Mouse (Mus musculus): Measurements from ENCODE around the gene Krtap13-1. TPM values are rescaled to one million over a fixed set of nuclear protein-coding genes. Genes with fewer than 3 reads are reported as not detected.

Gene Krtap13-1
- not detected in 2 replicates for polyA plus RNA-seq (2015; fragmentation: Nextera tagmentation; extraction: Ambion mirVana)

GRCm38 (mm10) chr16:88728812-88729275, at the start of gene Krtap13-1:
Krtap13-1 (plus strand) TSS chr16:88728862.
- Histone ChIP-seq H3K36me3 (ENCODE audit: control insufficient read depth, insufficient read depth, low read length) (no peaks in the 10 kb centered on the region), H3K4me3 (replicated peaks; ENCODE audit: low read length) (no peak within 1 kb of the TSS), H3K4me2 (ENCODE audit: low read depth, low read length) (no peak within 1 kb of the TSS), H3K27me3 (ENCODE audit: control insufficient read depth, insufficient read depth, low read length) (no peaks in the 10 kb centered on the region), H3K9ac (ENCODE audit: low read length) (no peak within 1 kb of the TSS), H3K4me1 (ENCODE audit: control insufficient read depth, insufficient read depth, low read length) (no peaks in the 10 kb centered on the region), H3K9me3 (replicated peaks; ENCODE audit: control insufficient read depth, low read length) (no peaks in the 10 kb centered on the region), H3K27ac (ENCODE audit: low read length) (no peak within 1 kb of the TSS)
- WGBS: 76% methylated on average over 4 of the region's 4 CpGs
- ATAC-seq (ENCODE audit: insufficient read depth, low FRiP score): no peak

- ATAC-seq (ENCODE audit: insufficient read depth, low FRiP score): no peak
- Histone ChIP-seq H3K9ac (ENCODE audit: low read length) (no peak overlapping the region), H3K4me3 (replicated peaks; ENCODE audit: low read length) (no peak overlapping the region), H3K4me1 (ENCODE audit: control insufficient read depth, insufficient read depth, low read length) (no peaks in the 10 kb centered on the region), H3K9me3 (replicated peaks; ENCODE audit: control insufficient read depth, low read length) (no peaks in the 10 kb centered on the region), H3K36me3 (ENCODE audit: control insufficient read depth, insufficient read depth, low read length) (no peaks in the 10 kb centered on the region), H3K4me2 (ENCODE audit: low read depth, low read length) (no peak overlapping the region), H3K27me3 (ENCODE audit: control insufficient read depth, insufficient read depth, low read length) (no peaks in the 10 kb centered on the region), H3K27ac (ENCODE audit: low read length) (no peak overlapping the region)
- 76% methylated on average over 6 of the region's 6 CpGs for WGBS
Measured at GRCm38 (mm10) chr16:88679099-88679498, 49.6 kb upstream of the Krtap13-1 start.

- no peaks in the 10 kb centered on the region for H3K36me3 ChIP-seq (ENCODE audit: control insufficient read depth, insufficient read depth, low read length)
- no peaks in the 10 kb centered on the region for H3K27me3 ChIP-seq (ENCODE audit: control insufficient read depth, insufficient read depth, low read length)
- no peaks in the 10 kb centered on the region for H3K9me3 ChIP-seq (replicated peaks; ENCODE audit: control insufficient read depth, low read length)
- no peaks in the 10 kb centered on the region for H3K4me1 ChIP-seq (ENCODE audit: control insufficient read depth, insufficient read depth, low read length)
- no peak overlapping the region for H3K4me3 ChIP-seq (replicated peaks; ENCODE audit: low read length)
- no peak overlapping the region for H3K4me2 ChIP-seq (ENCODE audit: low read depth, low read length)
- no peak overlapping the region for H3K9ac ChIP-seq (ENCODE audit: low read length)
- no peak for ATAC-seq (ENCODE audit: insufficient read depth, low FRiP score)
- H3K27ac ChIP-seq (ENCODE audit: low read length): no peak overlapping the region
- 41% methylated on average over 2 of the region's 2 CpGs for WGBS
Measured at GRCm38 (mm10) chr16:88681282-88681681, 47.4 kb upstream of the Krtap13-1 start.

GRCm38 (mm10) chr16:88696256-88696655, 32.4 kb upstream of the Krtap13-1 start:
- no peaks in the 10 kb centered on the region for H3K4me1 ChIP-seq (ENCODE audit: control insufficient read depth, insufficient read depth, low read length)
- no peak overlapping the region for H3K4me3 ChIP-seq (replicated peaks; ENCODE audit: low read length)
- no peak for ATAC-seq (ENCODE audit: insufficient read depth, low FRiP score)
- H3K27me3 ChIP-seq (ENCODE audit: control insufficient read depth, insufficient read depth, low read length): no peaks in the 10 kb centered on the region
- H3K9me3 ChIP-seq (replicated peaks; ENCODE audit: control insufficient read depth, low read length): no peaks in the 10 kb centered on the region
- H3K9ac ChIP-seq (ENCODE audit: low read length): no peak overlapping the region
- H3K36me3 ChIP-seq (ENCODE audit: control insufficient read depth, insufficient read depth, low read length): no peaks in the 10 kb centered on the region
- WGBS: 80% methylated on average over 4 of the region's 4 CpGs
- no peak overlapping the region for H3K27ac ChIP-seq (ENCODE audit: low read length)
- no peak overlapping the region for H3K4me2 ChIP-seq (ENCODE audit: low read depth, low read length)

GRCm38 (mm10) chr16:88701072-88701864, 27.4 kb upstream of the Krtap13-1 start:
- 40% methylated on average over 4 of the region's 4 CpGs for WGBS
- Histone ChIP-seq H3K4me3 (replicated peaks; ENCODE audit: low read length) (no peak overlapping the region), H3K27ac (ENCODE audit: low read length) (no peak overlapping the region), H3K9ac (ENCODE audit: low read length) (no peak overlapping the region), H3K4me1 (ENCODE audit: control insufficient read depth, insufficient read depth, low read length) (no peaks in the 10 kb centered on the region), H3K4me2 (ENCODE audit: low read depth, low read length) (no peak overlapping the region), H3K9me3 (replicated peaks; ENCODE audit: control insufficient read depth, low read length) (no peaks in the 10 kb centered on the region), H3K27me3 (ENCODE audit: control insufficient read depth, insufficient read depth, low read length) (no peaks in the 10 kb centered on the region), H3K36me3 (ENCODE audit: control insufficient read depth, insufficient read depth, low read length) (no peaks in the 10 kb centered on the region)
- ATAC-seq (ENCODE audit: insufficient read depth, low FRiP score): no peak

- Histone ChIP-seq H3K9me3 (replicated peaks; ENCODE audit: control insufficient read depth, low read length) (no peaks in the 10 kb centered on the region), H3K9ac (ENCODE audit: low read length) (no peak within 1 kb of the TSS), H3K4me1 (ENCODE audit: control insufficient read depth, insufficient read depth, low read length) (no peaks in the 10 kb centered on the region), H3K27me3 (ENCODE audit: control insufficient read depth, insufficient read depth, low read length) (no peaks in the 10 kb centered on the region), H3K27ac (ENCODE audit: low read length) (no peak within 1 kb of the TSS), H3K4me3 (replicated peaks; ENCODE audit: low read length) (no peak within 1 kb of the TSS), H3K36me3 (ENCODE audit: control insufficient read depth, insufficient read depth, low read length) (no peaks in the 10 kb centered on the region), H3K4me2 (ENCODE audit: low read depth, low read length) (no peak within 1 kb of the TSS)
- ATAC-seq (ENCODE audit: insufficient read depth, low FRiP score): no peak
- 91% methylated on average over 10 of the region's 10 CpGs for WGBS
Measured at GRCm38 (mm10) chr16:88707496-88708012, 21.1 kb upstream of the Krtap13-1 start, which contains the start of gene 2310061N02Rik. 2310061N02Rik (minus strand) TSS chr16:88707962.

- Histone ChIP-seq H3K4me3 (replicated peaks; ENCODE audit: low read length) (no peak overlapping the region), H3K27me3 (ENCODE audit: control insufficient read depth, insufficient read depth, low read length) (no peaks in the 10 kb centered on the region), H3K9ac (ENCODE audit: low read length) (no peak overlapping the region), H3K36me3 (ENCODE audit: control insufficient read depth, insufficient read depth, low read length) (no peaks in the 10 kb centered on the region), H3K4me2 (ENCODE audit: low read depth, low read length) (no peak overlapping the region), H3K4me1 (ENCODE audit: control insufficient read depth, insufficient read depth, low read length) (no peaks in the 10 kb centered on the region), H3K9me3 (replicated peaks; ENCODE audit: control insufficient read depth, low read length) (no peaks in the 10 kb centered on the region), H3K27ac (ENCODE audit: low read length) (no peak overlapping the region)
- ATAC-seq (ENCODE audit: insufficient read depth, low FRiP score): peak; percentile 86; the same call in 1 of the 2 replicates
- WGBS: 56% methylated on average over 4 of the region's 4 CpGs
Measured at GRCm38 (mm10) chr16:88710757-88711156, 17.9 kb upstream of the Krtap13-1 start.

- ATAC-seq (ENCODE audit: insufficient read depth, low FRiP score): no peak
- Histone ChIP-seq H3K36me3 (ENCODE audit: control insufficient read depth, insufficient read depth, low read length) (no peaks in the 10 kb centered on the region), H3K4me1 (ENCODE audit: control insufficient read depth, insufficient read depth, low read length) (no peaks in the 10 kb centered on the region), H3K27me3 (ENCODE audit: control insufficient read depth, insufficient read depth, low read length) (no peaks in the 10 kb centered on the region), H3K9ac (ENCODE audit: low read length) (no peak overlapping the region), H3K9me3 (replicated peaks; ENCODE audit: control insufficient read depth, low read length) (no peaks in the 10 kb centered on the region), H3K4me2 (ENCODE audit: low read depth, low read length) (no peak overlapping the region), H3K4me3 (replicated peaks; ENCODE audit: low read length) (no peak overlapping the region), H3K27ac (ENCODE audit: low read length) (no peak overlapping the region)
- WGBS: 81% methylated on average over 6 of the region's 6 CpGs
Measured at GRCm38 (mm10) chr16:88711245-88711644, 17.4 kb upstream of the Krtap13-1 start.

GRCm38 (mm10) chr16:88716549-88716948, 12.1 kb upstream of the Krtap13-1 start:
- no peaks in the 10 kb centered on the region for H3K9me3 ChIP-seq (replicated peaks; ENCODE audit: control insufficient read depth, low read length)
- no peaks in the 10 kb centered on the region for H3K4me1 ChIP-seq (ENCODE audit: control insufficient read depth, insufficient read depth, low read length)
- H3K27ac ChIP-seq (ENCODE audit: low read length): no peak overlapping the region
- ATAC-seq (ENCODE audit: insufficient read depth, low FRiP score): no peak
- H3K4me3 ChIP-seq (replicated peaks; ENCODE audit: low read length): no peak overlapping the region
- no peaks in the 10 kb centered on the region for H3K27me3 ChIP-seq (ENCODE audit: control insufficient read depth, insufficient read depth, low read length)
- H3K4me2 ChIP-seq (ENCODE audit: low read depth, low read length): no peak overlapping the region
- H3K36me3 ChIP-seq (ENCODE audit: control insufficient read depth, insufficient read depth, low read length): no peaks in the 10 kb centered on the region
- no peak overlapping the region for H3K9ac ChIP-seq (ENCODE audit: low read length)

Measured in stomach, embryonic 16.5 days (tissue).